Mouse (Mus musculus) intestine, embryonic 16.5 days (tissue): ENCODE measurements around the gene Myh15. TPM values are rescaled to one million over a fixed set of nuclear protein-coding genes. Genes with fewer than 3 reads are reported as not detected.
"Not testable (repeated sequence)": the region's sequence is repeated elsewhere in the genome, so short reads cannot be mapped to it uniquely, and the experiment has no call there.

Source experiments
- ATAC-seq: fragments of 200-750 bp; cut with Nextera tagmentation; 2 replicates; pipeline ENCODE4 v1.8.0; 2017; ENCODE audit warnings: moderate TSS enrichment, moderate library complexity
- H3K27ac ChIP-seq: fragments of 300-500 bp; sonication (generic); 2 replicates; pipeline ENCODE4 v1.5.1; 2014; ENCODE audit warnings: mild to moderate bottlenecking, low read length
- H3K27me3 ChIP-seq: fragments of 300-500 bp; sonication (generic); replicated peaks from 2 replicates; pipeline ENCODE4 v1.6.1; 2014; ENCODE audit warnings: low read length, control low read depth, mixed read lengths; ENCODE audit not compliant: control insufficient read depth, insufficient read depth
- H3K36me3 ChIP-seq: fragments of 300-500 bp; sonication (generic); 2 replicates; pipeline ENCODE4 v1.6.1; 2014; ENCODE audit warnings: low read length, control low read depth; ENCODE audit not compliant: control insufficient read depth, insufficient read depth
- H3K4me1 ChIP-seq: fragments of 300-500 bp; sonication (generic); 2 replicates; pipeline ENCODE4 v1.6.1; 2014; ENCODE audit warnings: low read length, control low read depth, mixed read lengths; ENCODE audit not compliant: control insufficient read depth, insufficient read depth
- H3K4me2 ChIP-seq: fragments of 300-500 bp; sonication (generic); 2 replicates; pipeline ENCODE4 v1.6.1; 2014; ENCODE audit warnings: low read depth, low read length, control low read depth
- H3K4me3 ChIP-seq: fragments of 300-500 bp; sonication (generic); 2 replicates; pipeline ENCODE4 v1.5.1; 2014; ENCODE audit warnings: mild to moderate bottlenecking, low read length
- H3K9ac ChIP-seq: fragments of 300-500 bp; sonication (generic); 2 replicates; pipeline ENCODE4 v1.6.1; 2014; ENCODE audit warnings: low read depth, low read length
- H3K9me3 ChIP-seq: fragments of 300-500 bp; sonication (generic); 2 replicates; pipeline ENCODE4 v1.6.1; 2016; ENCODE audit warnings: low read length, control low read depth; ENCODE audit not compliant: control insufficient read depth
- WGBS: fragments of 180-500 bp; shearing (Covaris S2); extraction: QIAGEN DNeasy Blood & Tissue Kit; methylation state at CpG from one replicate; pipeline ENCODE4 v1.1.7; 2014; 5-methylcytosine and 5-hydroxymethylcytosine counted together
- polyA plus RNA-seq: library from polyadenylated mRNA; unstranded; fragments of >200 nt; fragmentation: Nextera tagmentation; extraction: Ambion mirVana; gene quantifications from 2 replicates; pipeline ENCODE4 v1.2.1, GENCODE M21; 2015

The Myh15 gene
- polyA plus RNA-seq, 1 experiment from 2014 or later, result not detected

DNA sequence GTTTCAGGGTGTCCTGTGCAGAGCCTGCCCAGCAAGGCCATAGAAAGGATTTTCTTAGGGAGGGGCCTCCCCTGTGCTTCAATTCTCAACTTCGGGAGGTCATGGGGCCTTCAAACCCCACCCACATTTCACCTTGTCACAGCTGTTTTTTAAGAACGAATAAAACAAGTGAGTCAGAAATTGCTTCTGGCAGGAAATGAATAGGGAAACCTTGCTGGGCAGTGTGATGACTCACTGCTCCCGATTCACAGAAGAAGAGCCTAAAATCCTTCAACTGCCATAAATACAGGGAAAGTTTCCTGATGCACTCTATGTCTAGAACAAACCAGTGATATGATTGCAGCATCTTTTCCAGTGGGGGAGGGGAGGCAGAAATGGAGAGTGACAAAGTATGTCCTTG is 140.7 kb downstream of the Myh15 start:
- no peak overlapping the region for H3K4me3 ChIP-seq
- H3K4me1 ChIP-seq, result no peaks in the 10 kb centered on the region
- H3K36me3 ChIP-seq, result no peaks in the 10 kb centered on the region
- 41% methylated on average over 3 of the region's 3 CpGs for WGBS
- no peaks in the 10 kb centered on the region for H3K27me3 ChIP-seq
- no peak overlapping the region for H3K9ac ChIP-seq
- no peaks in the 10 kb centered on the region for H3K9me3 ChIP-seq
- no peak for ATAC-seq
- no peak overlapping the region for H3K27ac ChIP-seq
- no peak overlapping the region for H3K4me2 ChIP-seq

DNA sequence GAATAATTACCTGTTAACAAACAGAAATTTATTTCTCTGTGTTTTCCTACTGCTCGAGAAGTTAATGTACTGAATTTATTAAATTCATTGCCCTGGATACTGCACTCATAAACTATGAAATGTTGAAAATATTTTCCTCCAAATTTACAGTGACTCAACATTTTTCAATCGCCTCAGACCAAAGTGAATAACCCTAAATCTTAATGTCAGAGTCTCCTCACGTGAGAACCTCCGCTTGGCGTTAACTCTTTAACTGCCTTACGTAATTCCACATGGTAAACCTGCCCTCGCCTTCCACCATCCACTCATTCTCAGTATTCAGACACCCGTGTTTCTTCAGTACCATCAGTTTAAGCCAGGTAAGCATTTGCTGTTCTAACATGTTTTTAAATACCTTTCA is 166.4 kb downstream of the Myh15 start:
- no peak overlapping the region for H3K4me3 ChIP-seq
- no peak overlapping the region for H3K9ac ChIP-seq
- ATAC-seq, result no peak
- no peaks in the 10 kb centered on the region for H3K36me3 ChIP-seq
- H3K27me3 ChIP-seq, result no peaks in the 10 kb centered on the region
- H3K27ac ChIP-seq, result no peak overlapping the region
- H3K9me3 ChIP-seq, result no peaks in the 10 kb centered on the region
- no peak overlapping the region for H3K4me2 ChIP-seq
- 65% methylated on average over 8 of the region's 8 CpGs for WGBS
- H3K4me1 ChIP-seq, result no peaks in the 10 kb centered on the region

DNA sequence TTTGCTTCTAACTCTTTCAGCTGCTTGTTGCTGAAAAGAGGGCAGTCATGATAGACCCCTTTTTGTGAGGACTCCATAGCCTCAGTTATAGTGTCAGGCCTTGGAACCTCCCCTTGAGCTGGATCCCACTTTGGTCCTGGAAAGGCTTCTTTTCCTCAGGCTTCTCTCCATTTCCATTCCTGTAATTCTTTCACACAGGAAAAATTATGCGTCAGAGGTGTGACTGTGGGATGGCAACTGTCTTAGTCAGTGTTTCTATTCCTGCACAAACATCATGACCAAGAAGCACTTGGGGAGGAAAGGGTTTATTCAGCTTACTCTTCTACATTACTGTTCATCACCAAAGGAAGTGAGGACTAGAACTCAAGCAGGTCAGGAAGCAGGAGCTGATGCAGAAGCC is 186.2 kb downstream of the Myh15 start:
- not testable (repeated sequence) for H3K9ac ChIP-seq, ATAC-seq, H3K9me3 ChIP-seq, H3K36me3 ChIP-seq, H3K4me3 ChIP-seq, H3K27ac ChIP-seq, H3K27me3 ChIP-seq, H3K4me1 ChIP-seq, H3K4me2 ChIP-seq
- WGBS, result 97% methylated on average over 1 of the region's 1 CpGs

Other genes starting within 250 kb of the Myh15 start
- not detected in 2 replicates for gene Retnlb, start 240.6 kb upstream of the Myh15 start, polyA plus RNA-seq
- not detected in 2 replicates for gene Retnla, start 214.9 kb upstream of the Myh15 start, polyA plus RNA-seq
- 1.8 and 2.2 TPM in 2 replicates for gene Retnlg, start 184.9 kb upstream of the Myh15 start, polyA plus RNA-seq
- 13.2 TPM in 2 replicates for gene Dzip3, start 63.3 kb upstream of the Myh15 start, polyA plus RNA-seq
- 18.1 and 18.3 TPM in 2 replicates for gene Cip2a, start 63.3 kb upstream of the Myh15 start, polyA plus RNA-seq